Mouse (Mus musculus): ENCODE measurements around the gene Olfr1359. TPM values are rescaled to one million over a fixed set of nuclear protein-coding genes. Genes with fewer than 3 reads are reported as not detected.

Olfr1359 gene
- not detected in 2 replicates for polyA plus RNA-seq (2015; fragmentation: Nextera tagmentation; extraction: Ambion mirVana)

- Histone ChIP-seq H3K9me3 (replicated peaks; ENCODE audit: control insufficient read depth, low read length) (no peaks in the 10 kb centered on the region), H3K9ac (ENCODE audit: low read length) (no peak within 1 kb of the TSS), H3K4me2 (ENCODE audit: low read depth, low read length) (no peak within 1 kb of the TSS), H3K36me3 (ENCODE audit: control insufficient read depth, insufficient read depth, low read length) (no peaks in the 10 kb centered on the region), H3K27me3 (ENCODE audit: control insufficient read depth, insufficient read depth, low read length) (no peaks in the 10 kb centered on the region), H3K27ac (ENCODE audit: low read length) (no peak within 1 kb of the TSS), H3K4me1 (ENCODE audit: control insufficient read depth, insufficient read depth, low read length) (no peaks in the 10 kb centered on the region), H3K4me3 (replicated peaks; ENCODE audit: low read length) (no peak within 1 kb of the TSS)
- no peak for ATAC-seq (ENCODE audit: insufficient read depth, low FRiP score)
These were observed at the start of gene Olfr1359 for GRCm38 (mm10) chr13:21697811-21698210. Gene Olfr1359, plus strand, starts transcription at chr13:21698111.

- H3K27me3 ChIP-seq (ENCODE audit: control insufficient read depth, insufficient read depth, low read length), result no peaks in the 10 kb centered on the region
- H3K36me3 ChIP-seq (ENCODE audit: control insufficient read depth, insufficient read depth, low read length), result no peaks in the 10 kb centered on the region
- no peak within 1 kb of the TSS for H3K9ac ChIP-seq (ENCODE audit: low read length)
- no peaks in the 10 kb centered on the region for H3K9me3 ChIP-seq (replicated peaks; ENCODE audit: control insufficient read depth, low read length)
- no peak within 1 kb of the TSS for H3K27ac ChIP-seq (ENCODE audit: low read length)
- WGBS, result 55% methylated on average over 2 of the region's 2 CpGs
- H3K4me1 ChIP-seq (ENCODE audit: control insufficient read depth, insufficient read depth, low read length), result no peaks in the 10 kb centered on the region
- no peak for ATAC-seq (ENCODE audit: insufficient read depth, low FRiP score)
- no peak within 1 kb of the TSS for H3K4me3 ChIP-seq (replicated peaks; ENCODE audit: low read length)
- no peak within 1 kb of the TSS for H3K4me2 ChIP-seq (ENCODE audit: low read depth, low read length)
These were observed 34.6 kb upstream of the Olfr1359 start, which contains the start of gene Olfr1361 for GRCm38 (mm10) chr13:21663286-21663685. Gene Olfr1361, minus strand, starts transcription at chr13:21663386.

- no peaks in the 10 kb centered on the region for H3K36me3 ChIP-seq (ENCODE audit: control insufficient read depth, insufficient read depth, low read length)
- no peak for ATAC-seq (ENCODE audit: insufficient read depth, low FRiP score)
- 84% methylated on average over 2 of the region's 2 CpGs for WGBS
- H3K27ac ChIP-seq (ENCODE audit: low read length), result no peak within 1 kb of the TSS
- no peak within 1 kb of the TSS for H3K4me2 ChIP-seq (ENCODE audit: low read depth, low read length)
- no peak within 1 kb of the TSS for H3K9ac ChIP-seq (ENCODE audit: low read length)
- no peaks in the 10 kb centered on the region for H3K9me3 ChIP-seq (replicated peaks; ENCODE audit: control insufficient read depth, low read length)
- no peak within 1 kb of the TSS for H3K4me3 ChIP-seq (replicated peaks; ENCODE audit: low read length)
- H3K27me3 ChIP-seq (ENCODE audit: control insufficient read depth, insufficient read depth, low read length), result no peaks in the 10 kb centered on the region
- H3K4me1 ChIP-seq (ENCODE audit: control insufficient read depth, insufficient read depth, low read length), result no peaks in the 10 kb centered on the region
These were observed 20.6 kb upstream of the Olfr1359 start, which contains the start of gene Olfr1360 for GRCm38 (mm10) chr13:21677305-21677704. Gene Olfr1360, minus strand, starts transcription at chr13:21677405.

DNA sequence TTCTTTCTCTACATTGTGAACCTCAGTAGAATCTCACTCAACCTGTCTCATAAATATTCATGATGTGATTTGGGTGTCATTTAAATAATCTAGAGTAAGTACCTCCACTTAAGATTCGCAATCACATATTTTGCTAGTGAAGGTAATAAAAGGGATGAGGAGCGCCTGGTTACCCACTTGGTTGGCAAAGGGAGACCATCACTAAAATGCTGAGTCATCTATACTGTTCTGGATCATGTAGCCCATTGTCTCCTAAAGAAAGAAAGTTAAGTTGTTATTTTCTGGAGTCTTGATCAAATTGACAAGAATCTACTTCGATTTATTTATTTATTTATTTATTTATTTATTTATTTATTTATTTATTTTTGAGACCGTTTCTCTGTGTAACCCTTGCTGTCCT lies 8.8 kb downstream of the Olfr1359 start:
- Histone ChIP-seq H3K27me3 (ENCODE audit: control insufficient read depth, insufficient read depth, low read length) (no peaks in the 10 kb centered on the region), H3K27ac (ENCODE audit: low read length) (no peak overlapping the region), H3K4me3 (replicated peaks; ENCODE audit: low read length) (no peak overlapping the region), H3K4me2 (ENCODE audit: low read depth, low read length) (no peak overlapping the region), H3K36me3 (ENCODE audit: control insufficient read depth, insufficient read depth, low read length) (no peaks in the 10 kb centered on the region), H3K9me3 (replicated peaks; ENCODE audit: control insufficient read depth, low read length) (no peaks in the 10 kb centered on the region), H3K4me1 (ENCODE audit: control insufficient read depth, insufficient read depth, low read length) (no peaks in the 10 kb centered on the region), H3K9ac (ENCODE audit: low read length) (no peak overlapping the region)
- ATAC-seq (ENCODE audit: insufficient read depth, low FRiP score), result no peak
- 75% methylated on average over 4 of the region's 4 CpGs for WGBS

DNA sequence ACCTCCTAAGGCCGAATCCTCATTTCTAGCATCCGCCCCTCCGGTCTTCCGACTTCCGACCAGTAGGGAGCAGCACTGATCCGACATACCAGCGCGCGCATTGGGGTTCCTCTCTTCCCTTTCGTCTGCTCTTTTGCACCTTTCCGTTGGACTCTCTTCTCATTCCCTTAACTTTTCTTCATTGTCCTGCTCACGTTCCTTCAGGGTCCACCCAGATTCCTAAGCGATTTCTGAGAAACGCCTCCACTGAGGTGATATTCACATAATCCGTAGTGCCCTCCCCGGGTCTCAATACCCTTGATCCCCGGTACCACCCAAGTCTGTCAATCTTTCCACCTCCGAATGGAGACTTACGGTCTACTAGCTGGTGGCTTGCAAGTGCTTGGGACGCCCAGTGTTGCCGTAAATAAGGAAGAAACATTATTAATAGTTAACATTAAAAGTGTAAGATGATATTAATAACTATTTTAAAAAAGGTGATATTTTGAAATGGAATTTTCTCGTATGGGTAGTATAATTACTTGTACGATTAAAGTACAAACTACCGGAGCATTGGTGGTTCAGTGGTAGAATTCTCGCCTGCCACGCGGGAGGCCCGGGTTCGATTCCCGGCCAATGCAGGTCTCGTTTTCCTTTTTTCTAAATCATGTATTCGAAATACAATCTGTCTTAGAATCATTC lies 12.3 kb downstream of the Olfr1359 start:
- Histone ChIP-seq H3K27ac (ENCODE audit: low read length) (peak overlapping the region; percentile 78), H3K9me3 (replicated peaks; ENCODE audit: control insufficient read depth, low read length) (no peaks in the 10 kb centered on the region), H3K9ac (ENCODE audit: low read length) (peak overlapping the region; percentile 71), H3K4me3 (replicated peaks; ENCODE audit: low read length) (peak overlapping the region; percentile 74), H3K4me2 (ENCODE audit: low read depth, low read length) (peak overlapping the region; percentile 63), H3K36me3 (ENCODE audit: control insufficient read depth, insufficient read depth, low read length) (no peaks in the 10 kb centered on the region), H3K4me1 (ENCODE audit: control insufficient read depth, insufficient read depth, low read length) (peaks cover 4% of the 10 kb centered on the region), H3K27me3 (ENCODE audit: control insufficient read depth, insufficient read depth, low read length) (no peaks in the 10 kb centered on the region)
- WGBS, result under 1% methylated on average over 32 of the region's 32 CpGs
- ATAC-seq (ENCODE audit: insufficient read depth, low FRiP score), result peak; percentile 81

DNA sequence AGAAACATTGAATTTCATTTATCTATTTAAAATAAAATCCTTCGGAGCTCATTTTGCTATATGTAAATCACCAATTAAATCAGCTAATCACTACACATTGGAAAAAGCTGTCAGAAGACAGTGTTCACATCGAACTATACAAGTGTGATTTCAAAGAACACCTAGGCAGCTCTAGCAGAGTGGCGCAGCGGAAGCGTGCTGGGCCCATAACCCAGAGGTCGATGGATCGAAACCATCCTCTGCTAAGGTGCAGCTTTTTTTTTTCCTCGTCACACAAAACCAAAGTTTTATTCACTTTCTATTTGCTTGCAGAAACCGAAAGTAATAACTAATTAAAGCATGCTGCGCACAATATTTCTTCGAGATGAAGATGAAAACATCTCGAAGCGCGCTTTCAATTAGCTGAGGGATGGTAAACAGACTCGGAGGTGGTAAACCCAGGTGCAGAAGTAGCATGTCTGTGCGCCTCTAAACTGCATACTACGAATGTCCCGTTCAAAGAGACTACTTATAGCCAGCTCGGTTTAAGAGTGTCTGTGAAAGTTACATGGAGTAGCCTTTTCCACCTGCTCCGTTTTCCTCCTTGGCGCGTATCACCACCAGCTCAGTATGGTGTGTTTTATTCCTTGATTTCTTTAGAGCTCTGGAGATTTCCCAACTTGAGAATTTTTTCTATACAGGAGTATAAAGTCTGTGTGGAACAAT lies 13.1 kb downstream of the Olfr1359 start:
- no peaks in the 10 kb centered on the region for H3K36me3 ChIP-seq (ENCODE audit: control insufficient read depth, insufficient read depth, low read length)
- peak overlapping the region; percentile 63 for H3K4me2 ChIP-seq (ENCODE audit: low read depth, low read length)
- ATAC-seq (ENCODE audit: insufficient read depth, low FRiP score), result peak; percentile 79
- H3K27ac ChIP-seq (ENCODE audit: low read length), result no peak overlapping the region
- H3K9me3 ChIP-seq (replicated peaks; ENCODE audit: control insufficient read depth, low read length), result no peaks in the 10 kb centered on the region
- peak overlapping the region; percentile 60 for H3K4me3 ChIP-seq (replicated peaks; ENCODE audit: low read length)
- H3K27me3 ChIP-seq (ENCODE audit: control insufficient read depth, insufficient read depth, low read length), result no peaks in the 10 kb centered on the region
- 2% methylated on average over 22 of the region's 22 CpGs for WGBS
- peak overlapping the region; percentile 62 for H3K9ac ChIP-seq (ENCODE audit: low read length)
- H3K4me1 ChIP-seq (ENCODE audit: control insufficient read depth, insufficient read depth, low read length), result peaks cover 9% of the 10 kb centered on the region

GRCm38 (mm10) chr13:21711698-21712097 lies 13.8 kb downstream of the Olfr1359 start:
- Histone ChIP-seq H3K4me3 (replicated peaks; ENCODE audit: low read length) (peak overlapping the region; percentile 60; the same call in 1 of the 2 replicates), H3K4me2 (ENCODE audit: low read depth, low read length) (peak overlapping the region; percentile 63), H3K27me3 (ENCODE audit: control insufficient read depth, insufficient read depth, low read length) (no peaks in the 10 kb centered on the region), H3K36me3 (ENCODE audit: control insufficient read depth, insufficient read depth, low read length) (no peaks in the 10 kb centered on the region), H3K27ac (ENCODE audit: low read length) (no peak overlapping the region), H3K4me1 (ENCODE audit: control insufficient read depth, insufficient read depth, low read length) (peaks cover 10% of the 10 kb centered on the region), H3K9me3 (replicated peaks; ENCODE audit: control insufficient read depth, low read length) (no peaks in the 10 kb centered on the region), H3K9ac (ENCODE audit: low read length) (peak overlapping the region; percentile 23; the same call in 1 of the 2 replicates)
- WGBS, result 26% methylated on average over 4 of the region's 4 CpGs
- ATAC-seq (ENCODE audit: insufficient read depth, low FRiP score), result no peak

DNA sequence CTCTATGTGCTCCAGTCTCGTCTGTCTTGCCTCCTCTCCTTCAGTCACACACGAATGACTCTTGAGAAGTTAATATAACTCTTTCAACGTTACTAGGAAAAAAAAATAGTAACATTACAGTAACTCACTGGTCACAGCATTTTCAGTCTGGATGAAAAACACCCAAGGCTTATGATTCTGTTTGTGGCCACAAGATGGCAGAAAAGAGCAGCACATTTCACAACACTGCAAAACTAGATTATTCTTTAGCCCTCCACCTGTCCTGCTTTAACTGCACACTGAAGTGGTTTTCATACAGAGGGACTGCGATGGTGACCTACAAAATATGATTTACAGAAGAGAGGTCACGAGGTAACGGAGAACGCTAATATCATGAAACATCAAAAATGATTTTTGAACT lies 16.8 kb downstream of the Olfr1359 start:
- H3K27me3 ChIP-seq (ENCODE audit: control insufficient read depth, insufficient read depth, low read length), result no peaks in the 10 kb centered on the region
- H3K9ac ChIP-seq (ENCODE audit: low read length), result peak overlapping the region; percentile 73
- peaks cover 16% of the 10 kb centered on the region for H3K4me1 ChIP-seq (ENCODE audit: control insufficient read depth, insufficient read depth, low read length)
- ATAC-seq (ENCODE audit: insufficient read depth, low FRiP score), result no peak
- peak overlapping the region; percentile 70 for H3K4me2 ChIP-seq (ENCODE audit: low read depth, low read length)
- H3K4me3 ChIP-seq (replicated peaks; ENCODE audit: low read length), result peak overlapping the region; percentile 57
- H3K27ac ChIP-seq (ENCODE audit: low read length), result peak overlapping the region; percentile 84
- no peaks in the 10 kb centered on the region for H3K36me3 ChIP-seq (ENCODE audit: control insufficient read depth, insufficient read depth, low read length)
- WGBS, result 1% methylated on average over 7 of the region's 7 CpGs
- H3K9me3 ChIP-seq (replicated peaks; ENCODE audit: control insufficient read depth, low read length), result no peaks in the 10 kb centered on the region

GRCm38 (mm10) chr13:21715131-21715863 lies 17.4 kb downstream of the Olfr1359 start:
- no peak for ATAC-seq (ENCODE audit: insufficient read depth, low FRiP score)
- H3K4me2 ChIP-seq (ENCODE audit: low read depth, low read length), result peak overlapping the region; percentile 70
- WGBS, result 1% methylated on average over 22 of the region's 22 CpGs
- H3K36me3 ChIP-seq (ENCODE audit: control insufficient read depth, insufficient read depth, low read length), result no peaks in the 10 kb centered on the region
- peak overlapping the region; percentile 84 for H3K27ac ChIP-seq (ENCODE audit: low read length)
- peak overlapping the region; percentile 73 for H3K9ac ChIP-seq (ENCODE audit: low read length)
- H3K27me3 ChIP-seq (ENCODE audit: control insufficient read depth, insufficient read depth, low read length), result no peaks in the 10 kb centered on the region
- H3K4me1 ChIP-seq (ENCODE audit: control insufficient read depth, insufficient read depth, low read length), result peaks cover 16% of the 10 kb centered on the region
- no peaks in the 10 kb centered on the region for H3K9me3 ChIP-seq (replicated peaks; ENCODE audit: control insufficient read depth, low read length)
- peak overlapping the region; percentile 57 for H3K4me3 ChIP-seq (replicated peaks; ENCODE audit: low read length)

Measured in stomach, embryonic 16.5 days (tissue).